Mouse (Mus musculus): ENCODE results near the gene Cers6. TPM values are rescaled to one million over a fixed set of nuclear protein-coding genes. Genes with fewer than 3 reads are reported as not detected.

Cers6 gene
- polyA plus RNA-seq, 1 experiment = 23.8 TPM

GRCm38 (mm10) chr2:69042327-69043106 lies 181.3 kb downstream of the Cers6 start:
- H3K27ac ChIP-seq (ENCODE audit: control insufficient read depth, insufficient read depth, low read depth, low read length, poor library complexity) = no peak overlapping the region
- 33% methylated on average over 6 of the region's 6 CpGs for WGBS
- no peaks in the 10 kb centered on the region for H3K4me1 ChIP-seq (ENCODE audit: control insufficient read depth, insufficient read depth, low read length)
- TF ChIP-seq POLR2A (IDR thresholded peaks at IDR 0.05; ENCODE audit: borderline replicate concordance, control insufficient read depth, low read depth, low read length) (no peak), CTCF (IDR thresholded peaks at IDR 0.05; ENCODE audit: control insufficient read depth, insufficient read depth, low read length) (no peak)
- H3K4me3 ChIP-seq (replicated peaks; ENCODE audit: control insufficient read depth, low read depth, low read length) = no peak overlapping the region

DNA sequence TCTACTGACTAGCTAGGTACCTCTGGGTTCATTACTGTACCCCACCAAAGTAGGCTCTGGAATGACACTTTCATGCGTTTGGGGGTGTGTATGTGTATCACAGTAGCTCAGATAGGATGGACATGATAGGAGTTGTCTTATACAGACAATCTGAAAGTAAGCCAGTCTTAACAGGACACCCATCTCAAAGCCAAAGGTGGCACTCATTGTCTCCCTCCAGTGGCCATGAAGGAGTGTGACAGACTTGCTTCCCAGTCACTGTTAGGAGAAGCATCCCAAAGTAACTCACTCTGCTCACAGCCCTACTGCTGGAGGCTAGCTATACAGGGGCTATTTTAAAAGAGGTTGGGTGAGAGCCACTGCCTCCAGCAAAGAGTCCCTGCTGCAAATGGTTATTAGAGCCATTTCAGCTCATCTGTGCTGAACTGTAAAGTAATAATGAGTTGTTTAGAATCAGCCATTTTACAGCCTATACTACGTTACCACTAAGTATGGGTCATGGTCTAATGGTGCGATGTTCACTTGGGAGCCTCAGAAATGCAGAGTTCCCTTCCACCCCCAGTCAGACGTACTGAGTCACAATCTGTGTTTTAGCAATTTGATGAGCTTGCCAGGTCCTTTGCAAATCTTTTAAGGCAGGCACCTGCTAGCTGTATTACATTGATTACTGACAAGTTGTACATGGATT lies 182.3 kb downstream of the Cers6 start:
- Histone ChIP-seq H3K4me1 (ENCODE audit: control insufficient read depth, insufficient read depth, low read length) (no peaks in the 10 kb centered on the region), H3K27ac (ENCODE audit: control insufficient read depth, insufficient read depth, low read depth, low read length, poor library complexity) (no peak overlapping the region), H3K4me3 (replicated peaks; ENCODE audit: control insufficient read depth, low read depth, low read length) (no peak overlapping the region)
- WGBS = 72% methylated on average over 4 of the region's 4 CpGs
- no peak for TF ChIP-seq POLR2A (IDR thresholded peaks at IDR 0.05; ENCODE audit: borderline replicate concordance, control insufficient read depth, low read depth, low read length)
- TF ChIP-seq CTCF (IDR thresholded peaks at IDR 0.05; ENCODE audit: control insufficient read depth, insufficient read depth, low read length) = peak; percentile 73

DNA sequence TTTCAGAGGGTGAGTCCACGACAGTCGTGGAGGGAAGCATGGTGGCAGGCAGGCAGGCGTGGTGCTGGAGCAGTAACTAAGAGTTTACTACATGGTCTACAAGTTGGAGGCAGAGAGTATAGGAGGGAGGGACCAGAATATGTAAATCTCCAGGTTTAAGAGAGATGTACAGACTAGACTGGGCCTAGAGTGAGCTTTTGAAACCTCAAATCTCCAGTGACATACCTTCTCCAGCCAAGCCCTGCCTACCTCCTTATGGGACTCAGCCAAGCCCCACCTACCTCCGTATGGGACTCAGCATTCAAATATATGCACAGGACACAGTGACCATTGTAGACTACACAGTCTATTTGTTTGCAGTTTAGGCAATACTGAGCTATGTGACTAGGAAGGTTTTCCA lies 184.7 kb downstream of the Cers6 start:
- no peak overlapping the region for H3K4me3 ChIP-seq (replicated peaks; ENCODE audit: control insufficient read depth, low read depth, low read length)
- no peaks in the 10 kb centered on the region for H3K4me1 ChIP-seq (ENCODE audit: control insufficient read depth, insufficient read depth, low read length)
- no peak overlapping the region for H3K27ac ChIP-seq (ENCODE audit: control insufficient read depth, insufficient read depth, low read depth, low read length, poor library complexity)
- WGBS = 82% methylated on average over 4 of the region's 4 CpGs
- TF ChIP-seq CTCF (IDR thresholded peaks at IDR 0.05; ENCODE audit: control insufficient read depth, insufficient read depth, low read length) (no peak), POLR2A (IDR thresholded peaks at IDR 0.05; ENCODE audit: borderline replicate concordance, control insufficient read depth, low read depth, low read length) (no peak)

- H3K4me3 ChIP-seq (replicated peaks; ENCODE audit: control insufficient read depth, low read depth, low read length) = no peak overlapping the region
- WGBS = 39% methylated on average over 7 of the region's 7 CpGs
- H3K4me1 ChIP-seq (ENCODE audit: control insufficient read depth, insufficient read depth, low read length) = no peaks in the 10 kb centered on the region
- H3K27ac ChIP-seq (ENCODE audit: control insufficient read depth, insufficient read depth, low read depth, low read length, poor library complexity) = no peak overlapping the region
- TF ChIP-seq CTCF (IDR thresholded peaks at IDR 0.05; ENCODE audit: control insufficient read depth, insufficient read depth, low read length) (no peak), POLR2A (IDR thresholded peaks at IDR 0.05; ENCODE audit: borderline replicate concordance, control insufficient read depth, low read depth, low read length) (no peak)
Observed at GRCm38 (mm10) chr2:69047297-69047696, 186.1 kb downstream of the Cers6 start.

GRCm38 (mm10) chr2:69047805-69048204 lies 186.6 kb downstream of the Cers6 start:
- 88% methylated on average over 3 of the region's 3 CpGs for WGBS
- TF ChIP-seq POLR2A (IDR thresholded peaks at IDR 0.05; ENCODE audit: borderline replicate concordance, control insufficient read depth, low read depth, low read length) (no peak), CTCF (IDR thresholded peaks at IDR 0.05; ENCODE audit: control insufficient read depth, insufficient read depth, low read length) (no peak)
- H3K4me3 ChIP-seq (replicated peaks; ENCODE audit: control insufficient read depth, low read depth, low read length) = no peak overlapping the region
- no peak overlapping the region for H3K27ac ChIP-seq (ENCODE audit: control insufficient read depth, insufficient read depth, low read depth, low read length, poor library complexity)
- H3K4me1 ChIP-seq (ENCODE audit: control insufficient read depth, insufficient read depth, low read length) = no peaks in the 10 kb centered on the region

- Histone ChIP-seq H3K27ac (ENCODE audit: control insufficient read depth, insufficient read depth, low read depth, low read length, poor library complexity) (no peak overlapping the region), H3K4me1 (ENCODE audit: control insufficient read depth, insufficient read depth, low read length) (no peaks in the 10 kb centered on the region; the same call in 1 of the 2 replicates), H3K4me3 (replicated peaks; ENCODE audit: control insufficient read depth, low read depth, low read length) (no peak overlapping the region)
- TF ChIP-seq POLR2A (IDR thresholded peaks at IDR 0.05; ENCODE audit: borderline replicate concordance, control insufficient read depth, low read depth, low read length) (no peak), CTCF (IDR thresholded peaks at IDR 0.05; ENCODE audit: control insufficient read depth, insufficient read depth, low read length) (no peak)
- WGBS = 80% methylated on average over 7 of the region's 7 CpGs
Observed at GRCm38 (mm10) chr2:69049179-69049578, 187.9 kb downstream of the Cers6 start.

- no peak for TF ChIP-seq CTCF (IDR thresholded peaks at IDR 0.05; ENCODE audit: control insufficient read depth, insufficient read depth, low read length)
- no peak for TF ChIP-seq POLR2A (IDR thresholded peaks at IDR 0.05; ENCODE audit: borderline replicate concordance, control insufficient read depth, low read depth, low read length)
- Histone ChIP-seq H3K27ac (ENCODE audit: control insufficient read depth, insufficient read depth, low read depth, low read length, poor library complexity) (no peak overlapping the region), H3K4me3 (replicated peaks; ENCODE audit: control insufficient read depth, low read depth, low read length) (no peak overlapping the region), H3K4me1 (ENCODE audit: control insufficient read depth, insufficient read depth, low read length) (no peaks in the 10 kb centered on the region; the same call in 1 of the 2 replicates)
- WGBS = 85% methylated on average over 4 of the region's 4 CpGs
Observed at GRCm38 (mm10) chr2:69050189-69050588, 188.9 kb downstream of the Cers6 start.

GRCm38 (mm10) chr2:69051596-69051995 lies 190.4 kb downstream of the Cers6 start:
- Histone ChIP-seq H3K4me3 (replicated peaks; ENCODE audit: control insufficient read depth, low read depth, low read length) (no peak overlapping the region), H3K27ac (ENCODE audit: control insufficient read depth, insufficient read depth, low read depth, low read length, poor library complexity) (no peak overlapping the region), H3K4me1 (ENCODE audit: control insufficient read depth, insufficient read depth, low read length) (no peaks in the 10 kb centered on the region; the same call in 1 of the 2 replicates)
- TF ChIP-seq POLR2A (IDR thresholded peaks at IDR 0.05; ENCODE audit: borderline replicate concordance, control insufficient read depth, low read depth, low read length) (no peak), CTCF (IDR thresholded peaks at IDR 0.05; ENCODE audit: control insufficient read depth, insufficient read depth, low read length) (no peak)
- 60% methylated on average over 1 of the region's 1 CpGs for WGBS

Data from bone marrow, adult 2 months (tissue).